Mouse (Mus musculus): ENCODE data around the gene Vmn1r188. TPM values are rescaled to one million over a fixed set of nuclear protein-coding genes. Genes with fewer than 3 reads are reported as not detected.

Vmn1r188 gene
- not detected for polyA plus RNA-seq (2014; fragmentation: Illumina TruSeq; extraction: RNeasy Lipid Tissue Mini Kit (QIAGEN cat#74804); ENCODE audit: low read depth, low replicate concordance)

GRCm38 (mm10) chr13:22084140-22084539 is at the start of gene Vmn1r188:
Vmn1r188 (plus strand) TSS chr13:22084440.

GRCm38 (mm10) chr13:22035267-22036148 is 48.7 kb upstream of the Vmn1r188 start, which contains the start of the genes Hist1h2ah and Hist1h2bk:
Hist1h2ah (minus strand) TSS chr13:22035568.
Hist1h2bk (plus strand) TSS chr13:22035870.

GRCm38 (mm10) chr13:22041142-22041536 is 43.1 kb upstream of the Vmn1r188 start, which contains the start of gene Hist1h4i:
Hist1h4i (minus strand) TSS chr13:22041362.

GRCm38 (mm10) chr13:22042568-22043502 is 41.4 kb upstream of the Vmn1r188 start, which contains the start of the genes Hist1h2ag and Hist1h2bj:
Hist1h2ag (minus strand) TSS chr13:22042944.
Hist1h2bj (plus strand) TSS chr13:22043214.

GRCm38 (mm10) chr13:22105724-22106123 is 21.5 kb downstream of the Vmn1r188 start, which contains the start of gene Vmn1r189:
Vmn1r189 (minus strand) TSS chr13:22105824.

Other genes starting within 250 kb of the Vmn1r188 start
- 1.9 TPM for gene Zfp184, start 139.3 kb upstream of the Vmn1r188 start, polyA plus RNA-seq (2014; fragmentation: Illumina TruSeq; extraction: RNeasy Lipid Tissue Mini Kit (QIAGEN cat#74804); ENCODE audit: low read depth, low replicate concordance)
- not detected for gene Pom121l2, start 103.2 kb upstream of the Vmn1r188 start, polyA plus RNA-seq (2014; fragmentation: Illumina TruSeq; extraction: RNeasy Lipid Tissue Mini Kit (QIAGEN cat#74804); ENCODE audit: low read depth, low replicate concordance)
- gene Prss16, start 74.7 kb upstream of the Vmn1r188 start, polyA plus RNA-seq (2014; fragmentation: Illumina TruSeq; extraction: RNeasy Lipid Tissue Mini Kit (QIAGEN cat#74804); ENCODE audit: low read depth, low replicate concordance) = 1.4 TPM
- not detected for gene Hist1h2ah, start 48.9 kb upstream of the Vmn1r188 start, polyA plus RNA-seq (2014; fragmentation: Illumina TruSeq; extraction: RNeasy Lipid Tissue Mini Kit (QIAGEN cat#74804); ENCODE audit: low read depth, low replicate concordance)
- gene Hist1h2bk, start 48.6 kb upstream of the Vmn1r188 start, polyA plus RNA-seq (2014; fragmentation: Illumina TruSeq; extraction: RNeasy Lipid Tissue Mini Kit (QIAGEN cat#74804); ENCODE audit: low read depth, low replicate concordance) = not detected
- gene Hist1h4i, start 43.1 kb upstream of the Vmn1r188 start, polyA plus RNA-seq (2014; fragmentation: Illumina TruSeq; extraction: RNeasy Lipid Tissue Mini Kit (QIAGEN cat#74804); ENCODE audit: low read depth, low replicate concordance) = 6.7 TPM
- gene Hist1h2ag, start 41.5 kb upstream of the Vmn1r188 start, polyA plus RNA-seq (2014; fragmentation: Illumina TruSeq; extraction: RNeasy Lipid Tissue Mini Kit (QIAGEN cat#74804); ENCODE audit: low read depth, low replicate concordance) = not detected
- gene Hist1h2bj, start 41.2 kb upstream of the Vmn1r188 start, polyA plus RNA-seq (2014; fragmentation: Illumina TruSeq; extraction: RNeasy Lipid Tissue Mini Kit (QIAGEN cat#74804); ENCODE audit: low read depth, low replicate concordance) = not detected
- not detected for gene Vmn1r189, start 21.4 kb downstream of the Vmn1r188 start, polyA plus RNA-seq (2014; fragmentation: Illumina TruSeq; extraction: RNeasy Lipid Tissue Mini Kit (QIAGEN cat#74804); ENCODE audit: low read depth, low replicate concordance)
- not detected for gene Vmn1r191, start 99.5 kb downstream of the Vmn1r188 start, polyA plus RNA-seq (2014; fragmentation: Illumina TruSeq; extraction: RNeasy Lipid Tissue Mini Kit (QIAGEN cat#74804); ENCODE audit: low read depth, low replicate concordance)
- not detected for gene Vmn1r192, start 106.7 kb downstream of the Vmn1r188 start, polyA plus RNA-seq (2014; fragmentation: Illumina TruSeq; extraction: RNeasy Lipid Tissue Mini Kit (QIAGEN cat#74804); ENCODE audit: low read depth, low replicate concordance)
- gene Vmn1r193, start 138.7 kb downstream of the Vmn1r188 start, polyA plus RNA-seq (2014; fragmentation: Illumina TruSeq; extraction: RNeasy Lipid Tissue Mini Kit (QIAGEN cat#74804); ENCODE audit: low read depth, low replicate concordance) = not detected
- gene Vmn1r194, start 159.8 kb downstream of the Vmn1r188 start, polyA plus RNA-seq (2014; fragmentation: Illumina TruSeq; extraction: RNeasy Lipid Tissue Mini Kit (QIAGEN cat#74804); ENCODE audit: low read depth, low replicate concordance) = not detected
- not detected for gene Vmn1r195, start 186.1 kb downstream of the Vmn1r188 start, polyA plus RNA-seq (2014; fragmentation: Illumina TruSeq; extraction: RNeasy Lipid Tissue Mini Kit (QIAGEN cat#74804); ENCODE audit: low read depth, low replicate concordance)
- gene Vmn1r196, start 205.5 kb downstream of the Vmn1r188 start, polyA plus RNA-seq (2014; fragmentation: Illumina TruSeq; extraction: RNeasy Lipid Tissue Mini Kit (QIAGEN cat#74804); ENCODE audit: low read depth, low replicate concordance) = not detected
- gene Vmn1r197, start 240.1 kb downstream of the Vmn1r188 start, polyA plus RNA-seq (2014; fragmentation: Illumina TruSeq; extraction: RNeasy Lipid Tissue Mini Kit (QIAGEN cat#74804); ENCODE audit: low read depth, low replicate concordance) = not detected

Data from sigmoid colon, adult 10 weeks (tissue).